Mouse (Mus musculus) MEL (cell line): ENCODE data around the gene Rimklb. TPM values are rescaled to one million over a fixed set of nuclear protein-coding genes. Genes with fewer than 3 reads are reported as not detected.

Source experiments
- DNase-seq: peaks from one replicate; pipeline ENCODE4 v3.0.0; 2011; ENCODE audit warnings: low read depth, low spot score
- H3K27ac ChIP-seq: 2 replicates; pipeline ENCODE4 v1.5.1; 2012; ENCODE audit warnings: low read depth, mild to moderate bottlenecking, control low read depth, low read length, moderate library complexity; ENCODE audit not compliant: control insufficient read depth
- H3K27me3 ChIP-seq, 2 experiments: fragments of 150-350 bp in 1 of 2; sonication (generic) in 1 of 2; 2 replicates each; pipeline ENCODE4 v1.6.1; 2012; ENCODE audit warnings: low read length in 2 of 2, mild to moderate bottlenecking in 2 of 2, improper control_type of control experiment in 1 of 2, moderate library complexity in 1 of 2; ENCODE audit not compliant: insufficient read depth in 2 of 2, control insufficient read depth in 1 of 2
- H3K36me3 ChIP-seq, 2 experiments: 2 replicates each; pipeline ENCODE4 v1.6.1; 2012 to 2014; ENCODE audit warnings: low read length in 2 of 2, improper control_type of control experiment in 1 of 2, inconsistent platforms in 1 of 2, mild to moderate bottlenecking in 1 of 2; ENCODE audit not compliant: insufficient read depth in 2 of 2, control insufficient read depth in 1 of 2
- H3K4me1 ChIP-seq, 2 experiments: fragments of 150-350 bp in 1 of 2; sonication (generic) in 1 of 2; 2 replicates each; pipeline ENCODE4 v1.6.1; 2012; ENCODE audit warnings: low read length in 2 of 2, improper control_type of control experiment in 1 of 2, mild to moderate bottlenecking in 1 of 2; ENCODE audit not compliant: insufficient read depth in 2 of 2, control insufficient read depth in 1 of 2
- H3K4me3 ChIP-seq, 2 experiments: fragments of 150-350 bp in 1 of 2; sonication (generic) in 1 of 2; 2 replicates each; pipeline ENCODE4 v1.5.1; 2012; ENCODE audit warnings: low read depth in 2 of 2, low read length in 2 of 2, mild to moderate bottlenecking in 2 of 2, moderate library complexity in 2 of 2, control low read depth in 1 of 2, improper control_type of control experiment in 1 of 2; ENCODE audit not compliant: control insufficient read depth in 1 of 2, insufficient read depth in 1 of 2
- H3K79me2 ChIP-seq: 2 replicates; pipeline ENCODE4 v1.6.1; 2012; ENCODE audit warnings: mild to moderate bottlenecking, low read length, moderate library complexity; ENCODE audit not compliant: control insufficient read depth, poor library complexity, insufficient read depth
- H3K9ac ChIP-seq: 2 replicates; pipeline ENCODE4 v1.6.1; 2012; ENCODE audit warnings: low read depth, mild to moderate bottlenecking, control low read depth, low read length, moderate library complexity; ENCODE audit not compliant: control insufficient read depth, poor library complexity, severe bottlenecking
- H3K9me3 ChIP-seq: fragments of 150-350 bp; sonication (generic); replicated peaks from 2 replicates; pipeline ENCODE4 v1.6.1; 2012; ENCODE audit warnings: mild to moderate bottlenecking, low read length, improper control_type of control experiment, moderate library complexity; ENCODE audit not compliant: insufficient read depth
- BHLHE40 ChIP-seq: IDR thresholded peaks from 2 replicates; pipeline ENCODE4 v1.6.1; 2012; ENCODE audit warnings: low read depth, mild to moderate bottlenecking, inconsistent platforms, low read length, improper control_type of control experiment, borderline replicate concordance
- CHD1 ChIP-seq: IDR thresholded peaks from 2 replicates; pipeline ENCODE4 v1.6.1; 2012; ENCODE audit warnings: low read depth, mild to moderate bottlenecking, inconsistent platforms, low read length, improper control_type of control experiment
- CTCF ChIP-seq, 3 experiments: IDR thresholded peaks in 2 of 3; conservative IDR thresholded peaks in 1 of 3; 2 replicates each; pipeline ENCODE4 v1.5.1; 2011 to 2012; ENCODE audit warnings: low read length in 3 of 3, low read depth in 2 of 3, mild to moderate bottlenecking in 2 of 3, improper control_type of control experiment in 1 of 3, inconsistent platforms in 1 of 3, mixed read lengths in 1 of 3, moderate library complexity in 1 of 3; ENCODE audit not compliant: control insufficient read depth in 1 of 3, insufficient read depth in 1 of 3, poor library complexity in 1 of 3, severe bottlenecking in 1 of 3
- ELF1 ChIP-seq: IDR thresholded peaks from 2 replicates; pipeline ENCODE4 v1.6.1; 2014; ENCODE audit warnings: low read depth, mild to moderate bottlenecking, inconsistent platforms, low read length, improper control_type of control experiment, moderate library complexity
- JUND ChIP-seq: IDR thresholded peaks from 2 replicates; pipeline ENCODE4 v1.6.1; 2011; ENCODE audit warnings: low read depth, mild to moderate bottlenecking, improper control_type of control experiment, low read length
- KAT2A ChIP-seq: conservative IDR thresholded peaks from 2 replicates; pipeline ENCODE4 v1.6.1; 2012; ENCODE audit warnings: low read depth, low read length, improper control_type of control experiment, inconsistent platforms
- MAFK ChIP-seq: IDR thresholded peaks from 2 replicates; pipeline ENCODE4 v1.6.1; 2011; ENCODE audit warnings: low read depth, mild to moderate bottlenecking, low read length, improper control_type of control experiment, borderline replicate concordance
- MAX ChIP-seq: IDR thresholded peaks from 2 replicates; pipeline ENCODE4 v1.6.1; 2011; ENCODE audit warnings: low read length, improper control_type of control experiment
- MEF2A ChIP-seq: IDR thresholded peaks from 2 replicates; pipeline ENCODE4 v1.6.1; 2014; ENCODE audit warnings: low read depth, mild to moderate bottlenecking, inconsistent platforms, low read length, improper control_type of control experiment; ENCODE audit not compliant: poor library complexity, insufficient replicate concordance, severe bottlenecking; ENCODE audit errors: extremely low read depth
- MYB ChIP-seq: IDR thresholded peaks from 2 replicates; pipeline ENCODE4 v1.6.1; 2011; ENCODE audit warnings: mild to moderate bottlenecking, low read depth, low read length, improper control_type of control experiment
- NRF1 ChIP-seq: IDR thresholded peaks from 2 replicates; pipeline ENCODE4 v1.6.1; 2014; ENCODE audit warnings: low read depth, mild to moderate bottlenecking, inconsistent platforms, low read length, improper control_type of control experiment, moderate library complexity; ENCODE audit not compliant: poor library complexity, insufficient read depth, severe bottlenecking
- POLR2AphosphoS2 ChIP-seq: IDR thresholded peaks from 2 replicates; pipeline ENCODE4 v1.6.1; 2011; ENCODE audit warnings: low read length, improper control_type of control experiment
- SIN3A ChIP-seq: IDR thresholded peaks from 2 replicates; pipeline ENCODE4 v1.6.1; 2012; ENCODE audit warnings: low read length, improper control_type of control experiment, inconsistent platforms
- SMC3 ChIP-seq: IDR thresholded peaks from 2 replicates; pipeline ENCODE4 v1.6.1; 2011; ENCODE audit warnings: low read depth, low read length, improper control_type of control experiment
- TAL1 ChIP-seq: IDR thresholded peaks from 2 replicates; pipeline ENCODE4 v1.6.1; 2012; ENCODE audit warnings: mild to moderate bottlenecking, inconsistent platforms, low read length, moderate library complexity, mixed read lengths
- UBTF ChIP-seq: IDR thresholded peaks from 2 replicates; pipeline ENCODE4 v1.6.1; 2012; ENCODE audit warnings: low read depth, mild to moderate bottlenecking, inconsistent platforms, low read length, improper control_type of control experiment, moderate library complexity, borderline replicate concordance; ENCODE audit not compliant: insufficient read depth
- USF1 ChIP-seq: IDR thresholded peaks from 2 replicates; pipeline ENCODE4 v1.6.1; 2014; ENCODE audit warnings: low read depth, mild to moderate bottlenecking, inconsistent platforms, low read length, improper control_type of control experiment, moderate library complexity
- ZC3H11A ChIP-seq: IDR thresholded peaks from 2 replicates; pipeline ENCODE4 v1.6.1; 2012; ENCODE audit warnings: low read depth, mild to moderate bottlenecking, inconsistent platforms, low read length, improper control_type of control experiment
- ZKSCAN1 ChIP-seq: IDR thresholded peaks from 2 replicates; pipeline ENCODE4 v1.6.1; 2012; ENCODE audit warnings: low read depth, mild to moderate bottlenecking, inconsistent platforms, low read length, improper control_type of control experiment, moderate library complexity
- ZMIZ1 ChIP-seq: IDR thresholded peaks from 2 replicates; pipeline ENCODE4 v1.6.1; 2012; ENCODE audit warnings: low read depth, mild to moderate bottlenecking, inconsistent platforms, low read length, improper control_type of control experiment, moderate library complexity
- polyA plus RNA-seq, 2 experiments: library from polyadenylated mRNA; stranded (reverse) in 1 of 2; unstranded in 1 of 2; fragments of >175 nt in 1 of 2; fragments of >200 nt in 1 of 2; gene quantifications; 2 replicates each; pipeline versions ENCODE4 v1.2.1 to v1.2.4; 2012; ENCODE audit warnings: low replicate concordance in 2 of 2, low read depth in 1 of 2; ENCODE audit not compliant: insufficient read length in 2 of 2, insufficient read depth in 1 of 2, missing spikeins in 1 of 2
- total RNA-seq: library from RNA; depleted of rRNA; stranded (reverse); fragments of 300-350 nt; gene quantifications from 2 replicates; pipeline ENCODE4 v1.2.3, GENCODE M21; 2012

Gene Rimklb
- total and polyA plus RNA-seq, 3 experiments: 0.04 to 0.08 TPM; not detected in 1

- peak; percentile 76 for TF ChIP-seq TAL1
- no peak for TF ChIP-seq JUND
- no peak for TF ChIP-seq ELF1
- TF ChIP-seq, all 39 proteins: peak for 14
These were observed 29.4 kb downstream of the Rimklb start (continued) for GRCm38 (mm10) chr6:122469030-122469640.

- H3K79me2 ChIP-seq: no peaks in the 10 kb centered on the region
These were observed 32.4 kb downstream of the Rimklb start for GRCm38 (mm10) chr6:122466092-122466713.

DNA sequence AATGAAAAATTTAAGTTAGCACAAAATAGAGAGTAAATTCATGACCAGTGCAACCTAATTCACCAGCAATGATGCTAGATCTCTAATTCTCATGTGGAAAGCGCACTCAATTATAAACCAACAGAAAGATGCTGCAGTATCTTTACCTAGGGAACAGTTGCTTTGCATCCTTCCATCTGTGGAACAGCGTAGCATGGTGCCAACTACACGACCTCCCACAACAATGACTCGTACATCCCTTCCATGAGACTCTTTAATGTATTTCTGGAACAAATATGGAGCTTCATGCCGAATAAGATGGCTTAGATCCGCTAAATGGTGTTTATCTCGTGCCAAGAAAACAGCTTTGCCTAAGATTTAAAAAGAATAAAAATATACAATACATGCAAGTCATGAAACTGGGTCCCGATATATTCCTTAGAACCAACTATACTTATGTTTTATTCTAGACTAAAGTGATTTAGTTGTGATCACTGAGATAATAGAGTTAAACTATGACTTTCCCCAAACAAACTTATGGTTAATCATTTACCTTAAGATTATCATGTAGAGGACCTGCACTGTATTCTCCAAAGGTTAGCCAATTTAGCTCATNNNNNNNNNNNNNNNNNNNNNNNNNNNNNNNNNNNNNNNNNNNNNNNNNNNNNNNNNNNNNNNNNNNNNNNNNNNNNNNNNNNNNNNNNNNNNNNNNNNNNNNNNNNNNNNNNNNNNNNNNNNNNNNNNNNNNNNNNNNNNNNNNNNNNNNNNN, 39.4 kb downstream of the Rimklb start:
- no peak overlapping the region for H3K9ac ChIP-seq
- DNase-seq: no peak
- H3K27ac ChIP-seq: no peak overlapping the region
- H3K79me2 ChIP-seq: no peaks in the 10 kb centered on the region
- no peaks in the 10 kb centered on the region; a peak in 1 of 4 replicates for H3K36me3 ChIP-seq
- H3K4me3 ChIP-seq: no peak overlapping the region
- peaks cover 1 to 2% of the 10 kb centered on the region in 2 experiments; a peak in 3 of 4 replicates for H3K27me3 ChIP-seq
- TF ChIP-seq CHD1: no peak
- no peak for TF ChIP-seq ZKSCAN1
- no peaks in the 10 kb centered on the region for H3K9me3 ChIP-seq
- H3K4me1 ChIP-seq: no peaks in the 10 kb centered on the region

More at GRCm38 (mm10) chr6:122466092-122466713, 32.4 kb downstream of the Rimklb start:
- TF ChIP-seq CHD1 (no peak), SIN3A (no peak), NRF1 (no peak), ZMIZ1 (no peak), BHLHE40 (no peak)
- Histone ChIP-seq H3K27ac (no peak overlapping the region), H3K27me3 (no peaks in the 10 kb centered on the region; a peak in 1 of 4 replicates), H3K36me3 (peaks cover 0 to 20% of the 10 kb centered on the region in 2 experiments; a peak in 2 of 4 replicates), H3K9ac (no peak overlapping the region), H3K4me3 (no peak overlapping the region), H3K4me1 (peaks cover 10 to 18% of the 10 kb centered on the region in 2 experiments), H3K9me3 (no peaks in the 10 kb centered on the region)
- DNase-seq: no peak

- H3K27me3 ChIP-seq: peaks cover 3 to 6% of the 10 kb centered on the region in 2 experiments; a peak in 3 of 4 replicates
- DNase-seq: no peak
- no peak overlapping the region for H3K9ac ChIP-seq
- no peaks in the 10 kb centered on the region for H3K9me3 ChIP-seq
- H3K4me3 ChIP-seq: no peak overlapping the region
- H3K36me3 ChIP-seq: no peaks in the 10 kb centered on the region
- H3K27ac ChIP-seq: no peak overlapping the region
- H3K79me2 ChIP-seq: no peaks in the 10 kb centered on the region
- no peaks in the 10 kb centered on the region for H3K4me1 ChIP-seq
- TF ChIP-seq MAFK: no peak
- no peak for TF ChIP-seq MEF2A
- TF ChIP-seq ZC3H11A: no peak
- no peak for TF ChIP-seq MYB
- TF ChIP-seq NRF1: no peak
- no peak for TF ChIP-seq SMC3
- no peak for TF ChIP-seq ZKSCAN1
- TF ChIP-seq POLR2AphosphoS2: no peak
- no peak for TF ChIP-seq CTCF (IDR thresholded peaks at IDR 0.05 in 2 of 3, conservative IDR thresholded peaks at IDR 0.05 in 1 of 3; ENCODE audit: control insufficient read depth in 1 of 3, insufficient read depth in 1 of 3, low read depth in 2 of 3, low read length in 3 of 3, poor library complexity in 1 of 3, severe bottlenecking in 1 of 3)
- TF ChIP-seq KAT2A: no peak
- TF ChIP-seq MAX: no peak
- no peak for TF ChIP-seq TAL1
- no peak for TF ChIP-seq UBTF
- TF ChIP-seq SIN3A: no peak
- TF ChIP-seq USF1: no peak
These were observed 50.7 kb downstream of the Rimklb start for GRCm38 (mm10) chr6:122447848-122448247.
